ENCODE assay signal across 8 mouse cellular contexts in the genomic region with DNA sequence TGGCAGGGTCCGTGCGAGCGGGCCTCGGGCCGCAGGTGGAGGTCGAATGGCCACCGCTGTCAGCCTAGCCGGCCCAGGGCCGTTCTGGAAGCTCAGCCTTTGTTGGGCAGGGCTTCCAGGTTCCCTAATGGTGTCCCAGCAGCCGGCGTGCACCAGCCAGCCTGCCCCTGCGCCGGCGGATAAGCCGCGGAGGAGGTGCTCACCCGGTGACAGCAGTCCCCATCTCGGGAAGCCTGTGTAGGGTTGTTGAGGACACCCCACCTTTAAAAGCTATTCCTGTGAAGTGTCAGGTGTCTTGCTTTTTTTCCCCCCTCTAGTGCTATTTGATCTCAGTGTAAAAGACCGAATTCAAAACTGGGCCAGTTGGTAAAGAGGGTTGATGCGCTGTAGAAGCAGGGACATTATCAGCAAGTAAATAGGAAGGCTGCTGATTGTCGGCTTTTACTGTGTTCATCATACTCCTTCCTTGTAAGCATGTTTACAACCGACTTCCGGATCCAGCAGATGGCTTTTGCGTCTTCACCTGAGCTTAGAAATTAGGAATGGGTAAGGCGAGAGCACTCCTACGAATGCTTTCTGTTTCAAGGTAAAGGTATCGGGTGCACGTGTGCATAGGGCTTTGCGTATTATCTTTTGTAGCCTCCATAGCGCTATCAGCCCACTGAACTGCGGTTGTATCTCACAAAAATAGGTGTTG. TPM values are rescaled to one million over a fixed set of nuclear protein-coding genes. Genes with fewer than 3 reads are reported as not detected.
DNase-seq lines count a peak whose midpoint lies in the region; ATAC-seq lines count a peak whose summit lies in the region.

No protein-coding gene starts in this region.

- peak; percentile 4; the same call in 1 of the 2 replicates for ATAC-seq in heart, embryonic 15.5 days (replicated peaks; ENCODE audit: insufficient number of reproducible peaks, insufficient read depth, low FRiP score, low read depth)
- ATAC-seq in hindbrain, embryonic 15.5 days (ENCODE audit: low FRiP score, low read depth) = 0 out of 2 replicates have a peak, but pooled peaks have one; percentile 0
- no peak for ATAC-seq in midbrain, embryonic 13.5 days

- H3K4me1 ChIP-seq in heart, embryonic 15.5 days (replicated peaks) = peaks cover 18% of the 10 kb centered on the region
- peaks cover 19% of the 10 kb centered on the region for H3K4me1 ChIP-seq in hindbrain, embryonic 15.5 days (replicated peaks)
- H3K4me1 ChIP-seq in midbrain, embryonic 13.5 days (replicated peaks) = peaks cover 26% of the 10 kb centered on the region

- no peaks in the 10 kb centered on the region for H3K36me3 ChIP-seq in heart, embryonic 15.5 days
- no peaks in the 10 kb centered on the region for H3K36me3 ChIP-seq in hindbrain, embryonic 15.5 days
- H3K36me3 ChIP-seq in midbrain, embryonic 13.5 days = peaks cover 10% of the 10 kb centered on the region

- peak overlapping the region; percentile 93 for H3K4me3 ChIP-seq in heart, embryonic 15.5 days
- H3K4me3 ChIP-seq in hindbrain, embryonic 15.5 days = peak overlapping the region; percentile 78
- H3K4me3 ChIP-seq in midbrain, embryonic 13.5 days (replicated peaks) = peak overlapping the region; percentile 67

- H3K9me3 ChIP-seq in heart, embryonic 15.5 days (replicated peaks) = no peaks in the 10 kb centered on the region
- no peaks in the 10 kb centered on the region for H3K9me3 ChIP-seq in hindbrain, embryonic 15.5 days
- no peaks in the 10 kb centered on the region for H3K9me3 ChIP-seq in midbrain, embryonic 13.5 days

- 10% methylated on average over 31 of the region's 31 CpGs for WGBS in heart, embryonic 15.5 days
- 9% methylated on average over 31 of the region's 31 CpGs for WGBS in hindbrain, embryonic 15.5 days
- 11% methylated on average over 31 of the region's 31 CpGs for WGBS in midbrain, embryonic 13.5 days

- no peaks in the 10 kb centered on the region; the same call in 1 of the 2 replicates for H3K27me3 ChIP-seq in heart, embryonic 15.5 days
- H3K27me3 ChIP-seq in hindbrain, embryonic 15.5 days = peaks cover 3% of the 10 kb centered on the region; the same call in 1 of the 2 replicates
- H3K27me3 ChIP-seq in midbrain, embryonic 13.5 days = peaks cover 13% of the 10 kb centered on the region; the same call in 1 of the 2 replicates

- peak overlapping the region; percentile 99 for H3K4me2 ChIP-seq in heart, embryonic 15.5 days
- H3K4me2 ChIP-seq in hindbrain, embryonic 15.5 days = peak overlapping the region; percentile 70
- peak overlapping the region; percentile 70 for H3K4me2 ChIP-seq in midbrain, embryonic 13.5 days (replicated peaks)

- H3K27ac ChIP-seq in heart, embryonic 15.5 days = peak overlapping the region; percentile 58
- H3K27ac ChIP-seq in hindbrain, embryonic 15.5 days (replicated peaks) = peak overlapping the region; percentile 85
- peak overlapping the region; percentile 74 for H3K27ac ChIP-seq in midbrain, embryonic 13.5 days

- intact Hi-C loops in heart, postnatal 14 days (cut with DNase I) = loop anchor here (10.0 kb wide), 1 partner anchor 52 kb away; no protein-coding TSS in a partner anchor
- intact Hi-C loops in left cerebral cortex, postnatal 4 days (cut with DNase I) = no loop called here

- H3K9ac ChIP-seq in heart, embryonic 15.5 days = peak overlapping the region; percentile 86
- H3K9ac ChIP-seq in hindbrain, embryonic 15.5 days = peak overlapping the region; percentile 90
- peak overlapping the region; percentile 89 for H3K9ac ChIP-seq in midbrain, embryonic 13.5 days (replicated peaks)

- DNase-seq in heart, postnatal 14 days = no peak
- DNase-seq in CD4-positive, CD25-positive, alpha-beta regulatory T cell, adult 2 months (ENCODE audit: low read depth, low spot score) = peak; percentile 44
- DNase-seq in brain, adult 2 months (ENCODE audit: low read depth, low spot score) = peak; percentile 60
- no peak for DNase-seq in frontal cortex, postnatal 10 days (ENCODE audit: low spot score in 2 of 2)
- DNase-seq in left cerebral cortex, postnatal 4 days = no peak

RNA-seq across cellular contexts. Expression of gene Dop1b, which starts 0.6 kb away (rescaled TPM):
- 8.3 and 9.9 TPM in 2 replicates for polyA plus RNA-seq in heart, embryonic 15.5 days (2015; fragmentation: Nextera tagmentation; extraction: Ambion mirVana)
- total RNA-seq in heart, postnatal 14 days (2021) = 10 to 100 TPM; 17.6 to 17.8 TPM
- 38.2 and 40.1 TPM in 2 replicates for polyA plus RNA-seq in hindbrain, embryonic 15.5 days (2015; fragmentation: Nextera tagmentation; extraction: Ambion mirVana)
- 29.6 and 32.4 TPM in 2 replicates for polyA plus RNA-seq in midbrain, embryonic 13.5 days (2015; fragmentation: Nextera tagmentation; extraction: Ambion mirVana)
- 10 to 100 TPM; 94.6 to 97.1 TPM for total RNA-seq in left cerebral cortex, postnatal 4 days (2021)

RNA-seq across cellular contexts. Expression of gene Cbr3, which starts 29.3 kb away (rescaled TPM):
- polyA plus RNA-seq in heart, embryonic 15.5 days (2015; fragmentation: Nextera tagmentation; extraction: Ambion mirVana) = 1.1 and 1.7 TPM in 2 replicates
- 1 to 10 TPM; 2.7 to 3.4 TPM for total RNA-seq in heart, postnatal 14 days (2021)
- 2.2 TPM in 2 replicates for polyA plus RNA-seq in hindbrain, embryonic 15.5 days (2015; fragmentation: Nextera tagmentation; extraction: Ambion mirVana)
- polyA plus RNA-seq in midbrain, embryonic 13.5 days (2015; fragmentation: Nextera tagmentation; extraction: Ambion mirVana) = 0.27 and 0.80 TPM in 2 replicates
- total RNA-seq in left cerebral cortex, postnatal 4 days (2021) = 1 to 10 TPM; 7.3 to 8.1 TPM

Comparison
In these comparisons a context has a peak if more than half of its experiments do, and no peak if none do; other contexts are left out.
1. DNase-seq: peak in CD4-positive, CD25-positive, alpha-beta regulatory T cell, adult 2 months (single experiment) and brain, adult 2 months (single experiment); none in heart, postnatal 14 days (0 of 2), frontal cortex, postnatal 10 days (0 of 2) and left cerebral cortex, postnatal 4 days (single experiment).
2. Peak in every context shown above with its lines, with median percentiles within 50 percentile points of each other: H3K27ac ChIP-seq, H3K4me2 ChIP-seq, H3K4me3 ChIP-seq and H3K9ac ChIP-seq.